Mouse (Mus musculus) testis, adult 2 months (tissue): Measurements from ENCODE around the gene Tmem132d. TPM values are rescaled to one million over a fixed set of nuclear protein-coding genes. Genes with fewer than 3 reads are reported as not detected.

ENCODE experiments used
- H3K27ac ChIP-seq: fragments of 200-500 bp; 2 replicates; pipeline ENCODE4 v1.5.1; 2012; ENCODE audit warnings: low read depth, low read length; ENCODE audit not compliant: control insufficient read depth, insufficient read depth
- H3K27me3 ChIP-seq: fragments of 200-500 bp; 2 replicates; pipeline ENCODE4 v1.6.1; 2012; ENCODE audit warnings: mild to moderate bottlenecking, low read length, moderate library complexity; ENCODE audit not compliant: control insufficient read depth, insufficient read depth
- H3K36me3 ChIP-seq: fragments of 200-500 bp; 2 replicates; pipeline ENCODE4 v1.6.1; 2012; ENCODE audit warnings: mild to moderate bottlenecking, low read length; ENCODE audit not compliant: control insufficient read depth, insufficient read depth
- H3K4me1 ChIP-seq: fragments of 200-500 bp; 2 replicates; pipeline ENCODE4 v1.6.1; 2012; ENCODE audit warnings: low read length; ENCODE audit not compliant: control insufficient read depth, insufficient read depth
- H3K4me3 ChIP-seq: fragments of 200-500 bp; 2 replicates; pipeline ENCODE4 v1.5.1; 2012; ENCODE audit warnings: low read depth, mild to moderate bottlenecking, low read length, moderate library complexity, mixed read lengths; ENCODE audit not compliant: control insufficient read depth
- CTCF ChIP-seq: fragments of 200-500 bp; IDR thresholded peaks from 2 replicates; pipeline ENCODE4 v1.5.1; 2012; ENCODE audit warnings: low read depth, mild to moderate bottlenecking, inconsistent platforms, low read length, moderate library complexity; ENCODE audit not compliant: control insufficient read depth, insufficient read depth, insufficient replicate concordance
- POLR2A ChIP-seq: fragments of 200-500 bp; IDR thresholded peaks from 2 replicates; pipeline ENCODE4 v1.6.1; 2012; ENCODE audit warnings: low read depth, mild to moderate bottlenecking, inconsistent platforms, low read length, moderate library complexity; ENCODE audit not compliant: control insufficient read depth
- polyA plus RNA-seq: library from polyadenylated mRNA; depleted of rRNA; stranded (reverse); fragments of >200 nt; gene quantifications from 2 replicates; pipeline ENCODE4 v1.2.3, GENCODE M21; 2012

Gene Tmem132d
- polyA plus RNA-seq, 1 experiment = 0.04 TPM

DNA sequence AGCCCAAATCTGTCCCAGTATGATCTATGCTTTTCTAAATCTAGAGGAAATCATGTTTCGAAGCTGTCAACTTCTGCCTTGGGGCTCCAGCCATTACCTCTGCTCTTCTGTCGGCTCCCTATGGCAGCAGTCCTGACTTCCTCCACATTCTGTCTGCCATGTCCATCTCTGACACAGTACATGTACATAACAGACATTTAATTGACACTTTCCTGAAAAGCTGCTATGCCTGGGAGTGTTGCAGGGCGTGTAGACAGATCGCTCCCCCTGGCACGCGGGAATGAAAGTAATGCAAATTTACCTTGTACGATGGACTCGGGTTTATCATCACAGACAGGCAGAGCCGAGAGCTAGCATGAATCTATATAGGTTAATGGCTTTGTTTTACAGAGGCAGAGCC lies 241.2 kb downstream of the Tmem132d start:
- TF ChIP-seq CTCF = no peak
- no peaks in the 10 kb centered on the region for H3K36me3 ChIP-seq
- H3K4me3 ChIP-seq = no peak overlapping the region
- no peaks in the 10 kb centered on the region for H3K4me1 ChIP-seq
- no peak overlapping the region for H3K27ac ChIP-seq
- no peaks in the 10 kb centered on the region for H3K27me3 ChIP-seq

DNA sequence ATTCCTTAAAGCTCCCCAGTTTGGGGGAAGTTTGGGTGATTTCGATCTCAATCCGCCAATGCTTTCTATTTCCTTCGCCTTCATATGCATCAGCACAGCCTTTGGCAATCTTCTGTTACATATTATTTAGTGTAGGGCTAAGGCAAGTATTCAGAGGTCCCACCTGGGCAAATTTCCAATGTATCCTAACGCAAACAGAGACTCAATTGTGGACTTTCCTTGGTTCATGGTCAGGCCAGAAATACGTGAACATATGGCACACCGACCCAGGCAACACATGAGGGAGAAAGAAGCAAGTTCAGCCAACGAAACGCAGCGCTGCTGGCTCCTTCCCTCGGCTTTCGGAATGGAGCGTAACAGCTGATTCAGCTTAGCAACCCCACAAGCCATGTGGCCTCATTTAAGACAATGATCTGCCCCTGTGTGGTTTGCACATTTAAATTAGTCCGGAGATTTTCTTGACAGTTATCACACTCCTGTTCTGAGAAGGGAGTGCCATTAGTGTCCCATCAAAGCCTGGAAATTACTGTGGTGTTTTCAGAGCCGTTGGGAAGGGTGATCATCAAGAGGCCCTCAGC lies 242.5 kb downstream of the Tmem132d start:
- no peaks in the 10 kb centered on the region for H3K27me3 ChIP-seq
- no peak for TF ChIP-seq POLR2A
- TF ChIP-seq CTCF = no peak
- no peak overlapping the region for H3K27ac ChIP-seq
- H3K4me3 ChIP-seq = no peak overlapping the region
- H3K36me3 ChIP-seq = no peaks in the 10 kb centered on the region
- H3K4me1 ChIP-seq = no peaks in the 10 kb centered on the region

DNA sequence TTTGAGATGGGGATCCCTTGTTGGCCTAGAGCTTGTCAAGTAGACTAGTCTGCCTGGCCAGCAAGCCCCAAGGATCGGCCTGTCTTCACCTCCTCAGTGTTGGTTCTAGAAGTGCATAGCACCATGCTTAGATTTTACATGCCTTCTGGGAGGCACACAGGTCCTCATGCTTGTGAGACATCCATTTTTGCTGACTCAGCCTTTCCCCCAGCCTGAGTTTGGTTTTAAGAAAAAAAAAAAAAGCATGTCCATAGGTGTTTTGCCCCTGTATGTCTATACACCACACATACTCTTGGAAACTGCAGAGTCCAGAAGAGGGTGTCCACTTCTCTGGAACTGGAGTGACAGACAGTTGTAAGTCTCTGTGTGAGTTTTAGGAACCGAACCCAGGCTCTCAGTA lies 256.6 kb downstream of the Tmem132d start:
- no peak overlapping the region for H3K27ac ChIP-seq
- no peaks in the 10 kb centered on the region for H3K4me1 ChIP-seq
- H3K36me3 ChIP-seq = no peaks in the 10 kb centered on the region
- H3K4me3 ChIP-seq = no peak overlapping the region
- no peak for TF ChIP-seq POLR2A
- TF ChIP-seq CTCF = no peak
- no peaks in the 10 kb centered on the region for H3K27me3 ChIP-seq

DNA sequence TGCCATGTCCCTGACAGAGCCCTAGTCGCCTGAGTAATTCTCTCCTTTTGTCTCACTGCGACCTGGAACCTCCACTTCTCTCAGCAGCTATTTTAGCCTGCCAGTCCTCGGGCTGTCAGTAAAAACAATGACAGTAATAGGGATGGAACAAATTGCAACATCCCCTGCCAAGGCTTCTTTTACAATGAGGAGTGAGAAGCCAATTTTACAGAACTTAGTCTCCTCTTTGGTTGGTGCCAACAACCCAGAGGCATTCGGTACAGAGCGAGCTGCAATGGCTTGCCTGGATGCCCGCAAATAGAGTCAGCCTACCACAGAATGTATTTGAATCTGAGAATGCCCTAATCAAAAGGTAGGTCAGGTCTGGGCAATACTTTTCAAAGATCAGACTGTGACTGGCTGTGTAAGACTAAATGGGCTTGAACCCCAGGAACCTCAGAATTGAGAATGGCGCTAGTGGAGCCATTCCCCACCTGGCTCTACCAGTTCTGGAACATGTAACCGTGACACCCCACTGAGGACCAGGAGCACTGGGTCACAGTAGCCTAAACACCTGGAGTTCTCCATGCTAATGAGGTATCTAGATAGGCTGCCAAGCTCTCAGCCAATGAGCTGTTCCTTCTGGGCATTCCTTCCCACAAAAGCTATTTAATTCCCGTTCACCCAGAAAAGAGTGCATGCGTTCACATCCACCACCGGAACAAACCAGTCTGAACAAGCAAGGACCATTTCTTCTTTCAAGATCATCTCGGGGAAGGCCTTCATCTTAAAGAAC lies 273.8 kb downstream of the Tmem132d start:
- TF ChIP-seq CTCF (no peak), POLR2A (no peak)
- Histone ChIP-seq H3K36me3 (no peaks in the 10 kb centered on the region), H3K4me1 (no peaks in the 10 kb centered on the region), H3K27me3 (no peaks in the 10 kb centered on the region), H3K4me3 (no peak overlapping the region), H3K27ac (no peak overlapping the region)

DNA sequence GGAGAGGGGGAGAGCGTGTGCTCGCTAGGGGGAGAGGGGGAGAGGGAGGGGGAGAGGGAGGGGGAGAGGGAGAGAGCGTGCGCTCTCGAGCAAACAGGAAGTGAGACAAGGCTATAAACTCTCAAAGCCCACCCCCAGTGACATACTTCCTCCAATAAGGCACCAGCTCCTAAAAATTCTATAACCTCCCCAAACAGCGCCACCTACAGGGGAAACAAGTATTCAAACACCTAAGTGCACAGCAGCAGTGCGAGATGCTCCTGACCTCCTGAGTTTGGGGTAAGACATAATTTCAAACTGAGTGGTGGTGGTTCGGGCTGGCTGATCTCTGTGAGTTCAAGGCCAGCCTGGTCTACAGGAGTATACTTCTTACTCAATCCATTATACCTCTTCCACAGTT lies 281.4 kb downstream of the Tmem132d start:
- H3K4me1 ChIP-seq = peaks cover 3% of the 10 kb centered on the region; the same call in 1 of the 2 replicates
- TF ChIP-seq CTCF (peak; percentile 42; the same call in 1 of the 2 replicates), POLR2A (no peak)
- no peak overlapping the region for H3K4me3 ChIP-seq
- no peaks in the 10 kb centered on the region for H3K27me3 ChIP-seq
- no peaks in the 10 kb centered on the region for H3K36me3 ChIP-seq
- H3K27ac ChIP-seq = no peak overlapping the region

DNA sequence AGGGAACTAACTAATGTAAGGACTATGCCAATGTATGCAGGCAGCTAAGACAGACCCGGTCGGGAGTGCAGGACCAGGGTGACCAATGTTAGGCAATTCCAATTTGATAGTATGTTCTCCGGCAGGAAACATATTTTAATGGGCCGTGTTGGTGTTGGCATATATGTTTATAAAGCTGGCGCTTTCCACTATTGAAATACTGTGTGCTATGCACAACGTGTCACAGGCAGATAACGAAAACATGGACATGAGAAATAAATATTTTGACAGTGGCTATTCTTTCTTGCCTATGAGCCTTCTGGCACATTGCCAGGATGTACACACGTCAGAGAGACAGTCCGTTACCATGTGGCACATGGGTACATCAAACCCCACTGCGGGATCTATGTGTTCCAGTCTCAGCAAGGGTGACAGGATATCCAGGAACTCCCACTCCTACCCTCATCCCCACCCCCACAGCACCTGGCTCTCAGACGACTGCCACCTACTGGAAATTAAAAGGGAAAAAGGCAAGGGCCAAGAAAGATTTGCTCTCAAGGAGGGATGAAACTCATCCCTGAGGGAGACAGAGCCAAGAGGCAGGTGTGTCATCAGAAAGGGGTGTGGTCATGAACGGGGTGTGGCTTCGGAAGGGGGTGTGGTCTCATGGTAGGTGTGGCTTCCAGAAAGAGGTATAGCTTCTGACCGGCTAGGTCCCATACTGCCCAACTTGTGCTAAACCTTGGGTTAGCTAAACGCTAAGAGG lies 285.8 kb downstream of the Tmem132d start:
- Histone ChIP-seq H3K4me1 (peaks cover 3% of the 10 kb centered on the region; the same call in 1 of the 2 replicates), H3K36me3 (no peaks in the 10 kb centered on the region), H3K27me3 (no peaks in the 10 kb centered on the region), H3K4me3 (no peak overlapping the region), H3K27ac (no peak overlapping the region)
- TF ChIP-seq POLR2A (no peak), CTCF (no peak)

DNA sequence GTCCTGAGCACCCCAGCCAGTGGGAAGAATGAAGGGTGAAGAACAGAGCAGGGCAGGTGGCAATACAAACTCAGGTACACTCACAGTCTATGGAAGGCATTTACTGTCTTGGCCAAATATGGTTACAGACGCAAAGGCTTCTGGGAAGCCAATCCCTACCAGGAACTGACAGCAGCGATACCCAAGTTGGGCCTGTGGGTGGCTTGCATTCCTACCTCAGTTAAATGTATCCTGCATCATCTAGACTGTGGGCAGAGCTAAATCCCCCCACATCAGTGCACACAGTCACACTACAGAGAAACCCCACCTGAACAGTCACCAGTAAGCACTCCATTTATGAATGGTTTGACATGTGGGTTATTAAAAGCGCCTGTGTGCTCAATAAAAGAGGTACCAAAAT lies 288.1 kb downstream of the Tmem132d start:
- H3K27ac ChIP-seq = no peak overlapping the region
- no peaks in the 10 kb centered on the region for H3K27me3 ChIP-seq
- H3K4me1 ChIP-seq = peaks cover 3% of the 10 kb centered on the region; the same call in 1 of the 2 replicates
- TF ChIP-seq CTCF (no peak), POLR2A (no peak)
- H3K4me3 ChIP-seq = no peak overlapping the region
- H3K36me3 ChIP-seq = no peaks in the 10 kb centered on the region
